Mouse (Mus musculus): ENCODE data around the gene Nck2. TPM values are rescaled to one million over a fixed set of nuclear protein-coding genes. Genes with fewer than 3 reads are reported as not detected.

Gene Nck2
- polyA plus RNA-seq, 1 experiment from 2014 or later, result 43.0 TPM

DNA sequence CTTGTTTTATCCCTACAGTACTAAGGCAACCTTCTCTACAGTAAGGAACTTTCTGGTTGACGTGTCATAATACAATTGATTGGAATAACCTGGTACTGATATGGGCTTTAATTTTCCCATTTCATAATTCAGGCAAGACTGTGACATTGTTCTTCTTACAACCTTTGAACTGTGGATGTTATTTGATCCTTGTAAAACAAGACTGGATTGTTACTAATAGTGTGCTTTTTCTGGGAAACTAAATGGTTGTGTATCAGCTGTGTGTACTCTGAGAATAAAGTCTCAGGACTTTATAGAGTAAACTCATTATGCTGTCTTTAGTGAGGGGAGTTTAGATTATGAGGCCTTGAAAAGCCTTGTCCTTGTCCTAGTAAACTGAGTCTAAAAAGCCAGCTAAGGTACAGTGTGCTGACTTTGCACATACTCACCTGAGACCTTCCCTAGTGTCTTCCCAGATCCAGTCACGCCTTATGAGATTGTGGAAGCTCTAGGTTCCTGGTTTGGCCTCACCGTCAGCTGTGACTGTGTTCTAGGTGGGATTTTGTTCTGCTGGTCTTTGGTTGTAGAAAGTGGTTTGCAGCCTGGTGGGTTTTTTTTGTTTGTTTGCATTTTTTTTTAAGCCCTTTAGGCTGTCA lies 48.5 kb downstream of the Nck2 start:
- Histone ChIP-seq H3K9me3 (replicated peaks; ENCODE audit: low read length) (no peaks in the 10 kb centered on the region), H3K4me2 (ENCODE audit: low read length) (no peak overlapping the region), H3K9ac (ENCODE audit: low read depth, low read length) (no peak overlapping the region), H3K27me3 (ENCODE audit: insufficient read depth, low read length) (no peaks in the 10 kb centered on the region), H3K27ac (no peak overlapping the region), H3K4me3 (replicated peaks; ENCODE audit: low read depth, low read length) (no peak overlapping the region), H3K4me1 (replicated peaks; ENCODE audit: insufficient read depth, low read length) (0 out of 2 replicates have a peak, but pooled peaks cover 7% of the 10 kb centered on the region), H3K36me3 (ENCODE audit: insufficient read depth, low read length) (no peaks in the 10 kb centered on the region)
- 90% methylated on average over 3 of the region's 3 CpGs for WGBS
- DNase-seq (ENCODE audit: low spot score) (no peak), ATAC-seq (replicated peaks; ENCODE audit: low FRiP score, low read depth) (no peak)
- TF ChIP-seq CTCF (IDR thresholded peaks at IDR 0.05; ENCODE audit: low read depth), result no peak

GRCm38 (mm10) chr1:43496051-43496450 lies 51.7 kb downstream of the Nck2 start:
- Histone ChIP-seq H3K4me3 (replicated peaks; ENCODE audit: low read depth, low read length) (no peak overlapping the region), H3K27me3 (ENCODE audit: insufficient read depth, low read length) (no peaks in the 10 kb centered on the region), H3K4me1 (replicated peaks; ENCODE audit: insufficient read depth, low read length) (no peaks in the 10 kb centered on the region), H3K27ac (no peak overlapping the region), H3K4me2 (ENCODE audit: low read length) (no peak overlapping the region), H3K9me3 (replicated peaks; ENCODE audit: low read length) (no peaks in the 10 kb centered on the region), H3K36me3 (ENCODE audit: insufficient read depth, low read length) (no peaks in the 10 kb centered on the region), H3K9ac (ENCODE audit: low read depth, low read length) (no peak overlapping the region)
- DNase-seq (ENCODE audit: low spot score), result no peak
- no peak for TF ChIP-seq CTCF (IDR thresholded peaks at IDR 0.05; ENCODE audit: low read depth)
- WGBS, result 66% methylated on average over 4 of the region's 4 CpGs
- ATAC-seq (replicated peaks; ENCODE audit: low FRiP score, low read depth), result no peak

DNA sequence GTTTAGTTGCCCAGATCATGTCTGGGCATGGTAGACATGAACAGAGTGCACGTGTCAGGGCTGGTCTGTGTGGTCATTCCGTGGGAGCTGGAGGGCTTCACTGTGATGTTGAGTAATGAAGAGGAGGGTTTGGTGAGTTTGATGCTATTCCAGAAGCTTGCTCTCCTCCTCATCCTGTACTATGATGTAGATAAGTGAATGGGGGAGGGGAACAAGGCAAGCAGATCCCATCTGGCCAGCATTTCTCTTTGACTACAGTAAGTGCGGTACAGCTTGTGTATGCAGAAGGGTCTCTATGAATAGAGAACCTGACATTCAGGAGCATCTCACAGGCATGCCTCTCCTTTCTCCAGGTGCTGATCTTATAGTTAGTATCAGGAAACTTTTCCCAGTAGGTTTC lies 52.6 kb downstream of the Nck2 start:
- Histone ChIP-seq H3K4me3 (replicated peaks; ENCODE audit: low read depth, low read length) (no peak overlapping the region), H3K27ac (no peak overlapping the region), H3K4me2 (ENCODE audit: low read length) (no peak overlapping the region), H3K9ac (ENCODE audit: low read depth, low read length) (no peak overlapping the region), H3K27me3 (ENCODE audit: insufficient read depth, low read length) (no peaks in the 10 kb centered on the region), H3K9me3 (replicated peaks; ENCODE audit: low read length) (no peaks in the 10 kb centered on the region), H3K4me1 (replicated peaks; ENCODE audit: insufficient read depth, low read length) (peaks cover 5% of the 10 kb centered on the region), H3K36me3 (ENCODE audit: insufficient read depth, low read length) (no peaks in the 10 kb centered on the region)
- no peak for ATAC-seq (replicated peaks; ENCODE audit: low FRiP score, low read depth)
- DNase-seq (ENCODE audit: low spot score), result no peak
- no peak for TF ChIP-seq CTCF (IDR thresholded peaks at IDR 0.05; ENCODE audit: low read depth)
- 88% methylated on average over 3 of the region's 3 CpGs for WGBS

DNA sequence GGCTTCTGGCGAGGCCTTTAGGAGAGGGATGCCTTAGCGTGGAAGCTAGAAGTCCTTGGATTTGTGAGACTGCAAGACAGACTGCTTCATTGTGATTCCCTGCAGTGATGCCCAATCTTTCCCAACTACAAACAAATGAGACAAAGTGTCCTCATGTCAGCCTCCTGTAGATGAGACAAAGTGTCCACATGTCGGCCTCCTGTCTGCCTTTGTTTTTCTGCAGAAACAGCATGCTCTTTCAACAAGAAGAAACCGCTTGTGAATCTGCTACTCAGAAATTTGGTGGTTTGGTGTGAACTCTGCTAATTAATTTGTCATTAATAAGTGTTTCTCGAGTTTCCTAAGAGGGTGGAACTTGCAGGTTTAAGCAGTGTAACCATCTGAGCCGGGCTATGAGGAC lies 53.6 kb downstream of the Nck2 start:
- 66% methylated on average over 6 of the region's 6 CpGs for WGBS
- H3K4me1 ChIP-seq (replicated peaks; ENCODE audit: insufficient read depth, low read length), result peaks cover 9% of the 10 kb centered on the region
- no peak for ATAC-seq (replicated peaks; ENCODE audit: low FRiP score, low read depth)
- no peak overlapping the region for H3K27ac ChIP-seq
- H3K9me3 ChIP-seq (replicated peaks; ENCODE audit: low read length), result no peaks in the 10 kb centered on the region
- no peaks in the 10 kb centered on the region for H3K27me3 ChIP-seq (ENCODE audit: insufficient read depth, low read length)
- no peak overlapping the region for H3K4me2 ChIP-seq (ENCODE audit: low read length)
- H3K36me3 ChIP-seq (ENCODE audit: insufficient read depth, low read length), result no peaks in the 10 kb centered on the region
- TF ChIP-seq CTCF (IDR thresholded peaks at IDR 0.05; ENCODE audit: low read depth), result no peak
- DNase-seq (ENCODE audit: low spot score), result no peak
- no peak overlapping the region for H3K9ac ChIP-seq (ENCODE audit: low read depth, low read length)
- no peak overlapping the region for H3K4me3 ChIP-seq (replicated peaks; ENCODE audit: low read depth, low read length)

GRCm38 (mm10) chr1:43500121-43500520 lies 55.7 kb downstream of the Nck2 start:
- WGBS, result 49% methylated on average over 5 of the region's 5 CpGs
- no peaks in the 10 kb centered on the region for H3K9me3 ChIP-seq (replicated peaks; ENCODE audit: low read length)
- no peak overlapping the region for H3K27ac ChIP-seq

GRCm38 (mm10) chr1:43501143-43501919 lies 57.0 kb downstream of the Nck2 start:
- WGBS, result 74% methylated on average over 6 of the region's 6 CpGs
- no peaks in the 10 kb centered on the region for H3K9me3 ChIP-seq (replicated peaks; ENCODE audit: low read length)
- no peak overlapping the region for H3K4me3 ChIP-seq (replicated peaks; ENCODE audit: low read depth, low read length)
- peaks cover 19% of the 10 kb centered on the region for H3K4me1 ChIP-seq (replicated peaks; ENCODE audit: insufficient read depth, low read length)
- no peak overlapping the region for H3K9ac ChIP-seq (ENCODE audit: low read depth, low read length)
- ATAC-seq (replicated peaks; ENCODE audit: low FRiP score, low read depth) (no peak), DNase-seq (ENCODE audit: low spot score) (no peak)
- no peak overlapping the region for H3K4me2 ChIP-seq (ENCODE audit: low read length)
- no peak for TF ChIP-seq CTCF (IDR thresholded peaks at IDR 0.05; ENCODE audit: low read depth)
- H3K27ac ChIP-seq, result 0 out of 2 replicates have a peak overlapping the region, but pooled peaks have one; percentile 43
- no peaks in the 10 kb centered on the region for H3K36me3 ChIP-seq (ENCODE audit: insufficient read depth, low read length)
- no peaks in the 10 kb centered on the region for H3K27me3 ChIP-seq (ENCODE audit: insufficient read depth, low read length)

More at GRCm38 (mm10) chr1:43500121-43500520, 55.7 kb downstream of the Nck2 start:
- no peak for DNase-seq (ENCODE audit: low spot score)
- Histone ChIP-seq H3K4me1 (replicated peaks; ENCODE audit: insufficient read depth, low read length) (peaks cover 19% of the 10 kb centered on the region), H3K4me3 (replicated peaks; ENCODE audit: low read depth, low read length) (no peak overlapping the region), H3K36me3 (ENCODE audit: insufficient read depth, low read length) (no peaks in the 10 kb centered on the region), H3K9ac (ENCODE audit: low read depth, low read length) (no peak overlapping the region), H3K27me3 (ENCODE audit: insufficient read depth, low read length) (no peaks in the 10 kb centered on the region), H3K4me2 (ENCODE audit: low read length) (no peak overlapping the region)
- no peak for ATAC-seq (replicated peaks; ENCODE audit: low FRiP score, low read depth)
- TF ChIP-seq CTCF (IDR thresholded peaks at IDR 0.05; ENCODE audit: low read depth), result no peak

Data from kidney, postnatal 0 days (tissue).